Mouse (Mus musculus) MEL (cell line): ENCODE data around the gene Srsf7. TPM values are rescaled to one million over a fixed set of nuclear protein-coding genes. Genes with fewer than 3 reads are reported as not detected.

Experiments used
- DNase-seq: peaks from one replicate; pipeline ENCODE4 v3.0.0; 2011; ENCODE audit warnings: low read depth, low spot score
- H3K27ac ChIP-seq: 2 replicates; pipeline ENCODE4 v1.5.1; 2012; ENCODE audit warnings: low read depth, mild to moderate bottlenecking, control low read depth, low read length, moderate library complexity; ENCODE audit not compliant: control insufficient read depth
- H3K27me3 ChIP-seq, 2 experiments: fragments of 150-350 bp in 1 of 2; sonication (generic) in 1 of 2; 2 replicates each; pipeline ENCODE4 v1.6.1; 2012; ENCODE audit warnings: low read length in 2 of 2, mild to moderate bottlenecking in 2 of 2, improper control_type of control experiment in 1 of 2, moderate library complexity in 1 of 2; ENCODE audit not compliant: insufficient read depth in 2 of 2, control insufficient read depth in 1 of 2
- H3K36me3 ChIP-seq, 2 experiments: 2 replicates each; pipeline ENCODE4 v1.6.1; 2012 to 2014; ENCODE audit warnings: low read length in 2 of 2, improper control_type of control experiment in 1 of 2, inconsistent platforms in 1 of 2, mild to moderate bottlenecking in 1 of 2; ENCODE audit not compliant: insufficient read depth in 2 of 2, control insufficient read depth in 1 of 2
- H3K4me1 ChIP-seq, 2 experiments: fragments of 150-350 bp in 1 of 2; sonication (generic) in 1 of 2; 2 replicates each; pipeline ENCODE4 v1.6.1; 2012; ENCODE audit warnings: low read length in 2 of 2, improper control_type of control experiment in 1 of 2, mild to moderate bottlenecking in 1 of 2; ENCODE audit not compliant: insufficient read depth in 2 of 2, control insufficient read depth in 1 of 2
- H3K4me3 ChIP-seq, 2 experiments: fragments of 150-350 bp in 1 of 2; sonication (generic) in 1 of 2; 2 replicates each; pipeline ENCODE4 v1.5.1; 2012; ENCODE audit warnings: low read depth in 2 of 2, low read length in 2 of 2, mild to moderate bottlenecking in 2 of 2, moderate library complexity in 2 of 2, control low read depth in 1 of 2, improper control_type of control experiment in 1 of 2; ENCODE audit not compliant: control insufficient read depth in 1 of 2, insufficient read depth in 1 of 2
- H3K79me2 ChIP-seq: 2 replicates; pipeline ENCODE4 v1.6.1; 2012; ENCODE audit warnings: mild to moderate bottlenecking, low read length, moderate library complexity; ENCODE audit not compliant: control insufficient read depth, poor library complexity, insufficient read depth
- H3K9ac ChIP-seq: 2 replicates; pipeline ENCODE4 v1.6.1; 2012; ENCODE audit warnings: low read depth, mild to moderate bottlenecking, control low read depth, low read length, moderate library complexity; ENCODE audit not compliant: control insufficient read depth, poor library complexity, severe bottlenecking
- H3K9me3 ChIP-seq: fragments of 150-350 bp; sonication (generic); replicated peaks from 2 replicates; pipeline ENCODE4 v1.6.1; 2012; ENCODE audit warnings: mild to moderate bottlenecking, low read length, improper control_type of control experiment, moderate library complexity; ENCODE audit not compliant: insufficient read depth
- BHLHE40 ChIP-seq: IDR thresholded peaks from 2 replicates; pipeline ENCODE4 v1.6.1; 2012; ENCODE audit warnings: low read depth, mild to moderate bottlenecking, inconsistent platforms, low read length, improper control_type of control experiment, borderline replicate concordance
- CHD1 ChIP-seq: IDR thresholded peaks from 2 replicates; pipeline ENCODE4 v1.6.1; 2012; ENCODE audit warnings: low read depth, mild to moderate bottlenecking, inconsistent platforms, low read length, improper control_type of control experiment
- CHD2 ChIP-seq: IDR thresholded peaks from 2 replicates; pipeline ENCODE4 v1.6.1; 2011; ENCODE audit warnings: low read length, improper control_type of control experiment
- CTCF ChIP-seq, 3 experiments: IDR thresholded peaks in 2 of 3; conservative IDR thresholded peaks in 1 of 3; 2 replicates each; pipeline ENCODE4 v1.5.1; 2011 to 2012; ENCODE audit warnings: low read length in 3 of 3, low read depth in 2 of 3, mild to moderate bottlenecking in 2 of 3, improper control_type of control experiment in 1 of 3, inconsistent platforms in 1 of 3, mixed read lengths in 1 of 3, moderate library complexity in 1 of 3; ENCODE audit not compliant: control insufficient read depth in 1 of 3, insufficient read depth in 1 of 3, poor library complexity in 1 of 3, severe bottlenecking in 1 of 3
- E2F4 ChIP-seq: IDR thresholded peaks from 2 replicates; pipeline ENCODE4 v1.6.1; 2011; ENCODE audit warnings: low read depth, low read length, improper control_type of control experiment, borderline replicate concordance
- EP300 ChIP-seq, 2 experiments: IDR thresholded peaks; 2 replicates each; pipeline ENCODE4 v1.6.1; 2011; ENCODE audit warnings: improper control_type of control experiment in 2 of 2, low read length in 2 of 2, low read depth in 1 of 2, mild to moderate bottlenecking in 1 of 2
- GABPA ChIP-seq: IDR thresholded peaks from 2 replicates; pipeline ENCODE4 v1.6.1; 2012; ENCODE audit warnings: low read depth, mild to moderate bottlenecking, inconsistent platforms, low read length, improper control_type of control experiment, moderate library complexity
- HCFC1 ChIP-seq: IDR thresholded peaks from 2 replicates; pipeline ENCODE4 v1.6.1; 2012; ENCODE audit warnings: low read depth, mild to moderate bottlenecking, inconsistent platforms, low read length, improper control_type of control experiment, moderate library complexity
- JUND ChIP-seq: IDR thresholded peaks from 2 replicates; pipeline ENCODE4 v1.6.1; 2011; ENCODE audit warnings: low read depth, mild to moderate bottlenecking, improper control_type of control experiment, low read length
- KAT2A ChIP-seq: conservative IDR thresholded peaks from 2 replicates; pipeline ENCODE4 v1.6.1; 2012; ENCODE audit warnings: low read depth, low read length, improper control_type of control experiment, inconsistent platforms
- MAX ChIP-seq: IDR thresholded peaks from 2 replicates; pipeline ENCODE4 v1.6.1; 2011; ENCODE audit warnings: low read length, improper control_type of control experiment
- MAZ ChIP-seq: IDR thresholded peaks from 2 replicates; pipeline ENCODE4 v1.6.1; 2012; ENCODE audit warnings: low read depth, mild to moderate bottlenecking, inconsistent platforms, low read length, improper control_type of control experiment
- MEF2A ChIP-seq: IDR thresholded peaks from 2 replicates; pipeline ENCODE4 v1.6.1; 2014; ENCODE audit warnings: low read depth, mild to moderate bottlenecking, inconsistent platforms, low read length, improper control_type of control experiment; ENCODE audit not compliant: poor library complexity, insufficient replicate concordance, severe bottlenecking; ENCODE audit errors: extremely low read depth
- MXI1 ChIP-seq: IDR thresholded peaks from 2 replicates; pipeline ENCODE4 v1.6.1; 2011; ENCODE audit warnings: mild to moderate bottlenecking, low read depth, low read length, improper control_type of control experiment
- MYB ChIP-seq: IDR thresholded peaks from 2 replicates; pipeline ENCODE4 v1.6.1; 2011; ENCODE audit warnings: mild to moderate bottlenecking, low read depth, low read length, improper control_type of control experiment
- POLR2A ChIP-seq, 2 experiments: IDR thresholded peaks; 2 replicates each; pipeline ENCODE4 v1.6.1; 2011 to 2012; ENCODE audit warnings: low read length in 2 of 2, mild to moderate bottlenecking in 2 of 2, control low read depth in 1 of 2, improper control_type of control experiment in 1 of 2, low read depth in 1 of 2, moderate library complexity in 1 of 2; ENCODE audit not compliant: control insufficient read depth in 1 of 2, insufficient read depth in 1 of 2, poor library complexity in 1 of 2
- POLR2AphosphoS2 ChIP-seq: IDR thresholded peaks from 2 replicates; pipeline ENCODE4 v1.6.1; 2011; ENCODE audit warnings: low read length, improper control_type of control experiment
- POLR2AphosphoS5 ChIP-seq: IDR thresholded peaks from 2 replicates; pipeline ENCODE4 v1.6.1; 2012; ENCODE audit warnings: low read depth, borderline replicate concordance, mild to moderate bottlenecking, inconsistent platforms, low read length, moderate library complexity, mixed read lengths
- RAD21 ChIP-seq: IDR thresholded peaks from 2 replicates; pipeline ENCODE4 v1.6.1; 2011; ENCODE audit warnings: mild to moderate bottlenecking, low read depth, low read length, improper control_type of control experiment
- RCOR1 ChIP-seq: IDR thresholded peaks from 2 replicates; pipeline ENCODE4 v1.6.1; 2012; ENCODE audit warnings: low read depth, mild to moderate bottlenecking, inconsistent platforms, low read length, improper control_type of control experiment
- SIN3A ChIP-seq: IDR thresholded peaks from 2 replicates; pipeline ENCODE4 v1.6.1; 2012; ENCODE audit warnings: low read length, improper control_type of control experiment, inconsistent platforms
- TBP ChIP-seq: IDR thresholded peaks from 2 replicates; pipeline ENCODE4 v1.8.0; 2011; ENCODE audit warnings: low read depth, low read length, improper control_type of control experiment
- TCF12 ChIP-seq: IDR thresholded peaks from 2 replicates; pipeline ENCODE4 v1.6.1; 2014; ENCODE audit warnings: low read depth, mild to moderate bottlenecking, inconsistent platforms, low read length, improper control_type of control experiment, moderate library complexity
- UBTF ChIP-seq: IDR thresholded peaks from 2 replicates; pipeline ENCODE4 v1.6.1; 2012; ENCODE audit warnings: low read depth, mild to moderate bottlenecking, inconsistent platforms, low read length, improper control_type of control experiment, moderate library complexity, borderline replicate concordance; ENCODE audit not compliant: insufficient read depth
- USF2 ChIP-seq, 2 experiments: IDR thresholded peaks; 2 replicates each; pipeline ENCODE4 v1.6.1; 2011 to 2012; ENCODE audit warnings: improper control_type of control experiment in 2 of 2, low read length in 2 of 2, borderline replicate concordance in 1 of 2, inconsistent platforms in 1 of 2, low read depth in 1 of 2, mild to moderate bottlenecking in 1 of 2; ENCODE audit not compliant: insufficient read depth in 1 of 2
- ZC3H11A ChIP-seq: IDR thresholded peaks from 2 replicates; pipeline ENCODE4 v1.6.1; 2012; ENCODE audit warnings: low read depth, mild to moderate bottlenecking, inconsistent platforms, low read length, improper control_type of control experiment
- ZMIZ1 ChIP-seq: IDR thresholded peaks from 2 replicates; pipeline ENCODE4 v1.6.1; 2012; ENCODE audit warnings: low read depth, mild to moderate bottlenecking, inconsistent platforms, low read length, improper control_type of control experiment, moderate library complexity
- ZNF384 ChIP-seq: IDR thresholded peaks from 2 replicates; pipeline ENCODE4 v1.6.1; 2012; ENCODE audit warnings: low read depth, mild to moderate bottlenecking, inconsistent platforms, low read length, improper control_type of control experiment
- polyA plus RNA-seq, 2 experiments: library from polyadenylated mRNA; stranded (reverse) in 1 of 2; unstranded in 1 of 2; fragments of >175 nt in 1 of 2; fragments of >200 nt in 1 of 2; gene quantifications; 2 replicates each; pipeline versions ENCODE4 v1.2.1 to v1.2.4; 2012; ENCODE audit warnings: low replicate concordance in 2 of 2, low read depth in 1 of 2; ENCODE audit not compliant: insufficient read length in 2 of 2, insufficient read depth in 1 of 2, missing spikeins in 1 of 2
- total RNA-seq: library from RNA; depleted of rRNA; stranded (reverse); fragments of 300-350 nt; gene quantifications from 2 replicates; pipeline ENCODE4 v1.2.3, GENCODE M21; 2012

The Srsf7 gene
- total and polyA plus RNA-seq, 3 experiments = 399 to 425 TPM; not detected in 1

- TF ChIP-seq EP300 (IDR thresholded peaks at IDR 0.05; ENCODE audit: low read depth in 1 of 2, low read length in 2 of 2) (no peak), HCFC1 (no peak), MAZ (no peak), RCOR1 (no peak), POLR2AphosphoS2 (no peak), CTCF (IDR thresholded peaks at IDR 0.05 in 2 of 3, conservative IDR thresholded peaks at IDR 0.05 in 1 of 3; ENCODE audit: control insufficient read depth in 1 of 3, insufficient read depth in 1 of 3, low read depth in 2 of 3, low read length in 3 of 3, poor library complexity in 1 of 3, severe bottlenecking in 1 of 3) (no peak), E2F4 (no peak), USF2 (IDR thresholded peaks at IDR 0.05; ENCODE audit: borderline replicate concordance in 1 of 2, insufficient read depth in 1 of 2, low read depth in 1 of 2, low read length in 2 of 2) (no peak), RAD21 (no peak), ZMIZ1 (no peak), BHLHE40 (no peak)
- Histone ChIP-seq H3K27ac (no peak overlapping the region), H3K27me3 (no peaks in the 10 kb centered on the region), H3K36me3 (no peaks in the 10 kb centered on the region), H3K79me2 (no peaks in the 10 kb centered on the region), H3K4me3 (no peak overlapping the region), H3K9ac (no peak overlapping the region), H3K9me3 (no peaks in the 10 kb centered on the region), H3K4me1 (no peaks in the 10 kb centered on the region)
- no peak for DNase-seq
Observed at GRCm38 (mm10) chr17:80183615-80184014, 23.5 kb downstream of the Srsf7 start.

- TF ChIP-seq POLR2AphosphoS5 (no peak), TCF12 (no peak), MEF2A (no peak), MAX (no peak), UBTF (no peak), MAZ (no peak), CHD1 (no peak), ZNF384 (no peak), GABPA (no peak), E2F4 (no peak), MXI1 (no peak), TBP (no peak), MYB (no peak), ZC3H11A (no peak), BHLHE40 (no peak), JUND (no peak), POLR2A (IDR thresholded peaks at IDR 0.05; ENCODE audit: control insufficient read depth in 1 of 2, insufficient read depth in 1 of 2, low read depth in 1 of 2, low read length in 2 of 2, poor library complexity in 1 of 2) (no peak), SIN3A (no peak), KAT2A (no peak), CHD2 (no peak)
- TF ChIP-seq, all 39 proteins: peak for 0
- H3K79me2 ChIP-seq = no peaks in the 10 kb centered on the region
- H3K4me3 ChIP-seq = no peak overlapping the region
- no peaks in the 10 kb centered on the region for H3K27me3 ChIP-seq
- no peaks in the 10 kb centered on the region for H3K4me1 ChIP-seq
- no peaks in the 10 kb centered on the region for H3K9me3 ChIP-seq
- no peak overlapping the region for H3K27ac ChIP-seq
- DNase-seq = no peak
- H3K9ac ChIP-seq = no peak overlapping the region
- no peaks in the 10 kb centered on the region for H3K36me3 ChIP-seq
Observed at GRCm38 (mm10) chr17:80180468-80180867, 26.6 kb downstream of the Srsf7 start.
